Mouse (Mus musculus): ENCODE results near the gene Zbtb38. TPM values are rescaled to one million over a fixed set of nuclear protein-coding genes. Genes with fewer than 3 reads are reported as not detected.

Gene Zbtb38
- total and polyA plus RNA-seq, 3 experiments = 3.7 to 38.2 (median 37.6) TPM

DNA sequence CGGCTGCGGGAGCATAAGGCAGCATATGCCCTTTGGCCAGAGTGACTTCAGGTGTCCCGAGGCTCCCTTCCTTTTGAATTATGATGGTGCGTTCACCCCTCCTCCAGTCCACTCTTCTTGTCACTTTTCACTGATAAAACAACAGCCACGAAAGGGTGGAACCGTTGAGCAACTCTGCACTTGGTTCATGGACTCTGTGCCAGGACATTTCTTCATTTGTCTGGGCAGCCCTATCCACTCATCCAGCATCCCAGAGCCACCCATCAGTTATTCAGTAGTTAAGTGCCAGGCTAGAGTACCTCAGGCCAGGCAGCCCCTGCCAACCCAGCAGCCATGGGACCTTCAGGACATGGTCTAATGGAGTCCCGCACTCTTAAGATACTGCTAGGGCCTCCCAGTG is 114.1 kb downstream of the Zbtb38 start:
- Histone ChIP-seq H3K9me3 (replicated peaks) (no peaks in the 10 kb centered on the region), H3K36me3 (replicated peaks) (no peaks in the 10 kb centered on the region), H3K4me3 (ENCODE audit: low read depth, low read length) (no peak overlapping the region), H3K4me1 (ENCODE audit: insufficient read depth, low read depth, low read length) (peaks cover 74% of the 10 kb centered on the region), H3K27me3 (ENCODE audit: insufficient read depth, low read length) (no peaks in the 10 kb centered on the region)
- no peak for TF ChIP-seq POLR2AphosphoS5 (IDR thresholded peaks at IDR 0.05; ENCODE audit: insufficient replicate concordance, low read depth, low read length)
- no peak for TF ChIP-seq GATA1 (IDR thresholded peaks at IDR 0.05; ENCODE audit: borderline replicate concordance, low read length)
- TF ChIP-seq TAL1 (conservative IDR thresholded peaks at IDR 0.05; ENCODE audit: low read depth, low read length) = no peak
- TF ChIP-seq GATA2 (IDR thresholded peaks at IDR 0.05; ENCODE audit: borderline replicate concordance, low read depth, low read length) = no peak
- no peak for TF ChIP-seq CTCF (IDR thresholded peaks at IDR 0.05; ENCODE audit: low read depth, low read length)
- ATAC-seq (ENCODE audit: extremely low read depth, insufficient number of reproducible peaks, low FRiP score, poor library complexity, severe bottlenecking) = no peak
- DNase-seq (ENCODE audit: low spot score) = no peak

DNA sequence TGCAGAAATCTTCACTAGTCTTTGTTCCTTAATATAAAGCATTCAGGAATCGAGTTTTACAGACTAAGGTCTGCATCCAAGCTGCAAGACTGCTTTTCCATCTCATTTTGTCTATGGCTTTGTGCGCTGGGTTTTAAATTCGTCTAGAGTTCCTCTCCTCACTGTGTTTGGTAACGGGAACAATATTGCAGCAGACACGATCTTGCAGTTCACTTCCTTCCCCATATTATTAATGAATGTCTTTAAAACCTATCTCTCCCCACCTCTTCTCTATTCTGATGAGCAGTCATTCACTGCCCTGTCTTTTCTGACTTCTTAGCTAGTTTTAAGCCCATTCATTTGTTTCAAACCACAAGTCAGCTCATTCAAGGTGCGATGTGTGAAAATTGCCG is 115.5 kb downstream of the Zbtb38 start:
- no peaks in the 10 kb centered on the region for H3K9me3 ChIP-seq (replicated peaks)
- TF ChIP-seq POLR2AphosphoS5 (IDR thresholded peaks at IDR 0.05; ENCODE audit: insufficient replicate concordance, low read depth, low read length) (no peak), GATA1 (IDR thresholded peaks at IDR 0.05; ENCODE audit: borderline replicate concordance, low read length) (no peak), TAL1 (conservative IDR thresholded peaks at IDR 0.05; ENCODE audit: low read depth, low read length) (no peak), GATA2 (IDR thresholded peaks at IDR 0.05; ENCODE audit: borderline replicate concordance, low read depth, low read length) (no peak), CTCF (IDR thresholded peaks at IDR 0.05; ENCODE audit: low read depth, low read length) (no peak)
- H3K4me3 ChIP-seq (ENCODE audit: low read depth, low read length) = peak overlapping the region; percentile 7; the same call in 1 of the 2 replicates
- no peak for ATAC-seq (ENCODE audit: extremely low read depth, insufficient number of reproducible peaks, low FRiP score, poor library complexity, severe bottlenecking)
- H3K4me1 ChIP-seq (ENCODE audit: insufficient read depth, low read depth, low read length) = peaks cover 87% of the 10 kb centered on the region
- H3K27me3 ChIP-seq (ENCODE audit: insufficient read depth, low read length) = no peaks in the 10 kb centered on the region
- H3K36me3 ChIP-seq (replicated peaks) = no peaks in the 10 kb centered on the region
- DNase-seq (ENCODE audit: low spot score) = no peak

GRCm38 (mm10) chr9:96636423-96637156 is 116.0 kb downstream of the Zbtb38 start:
- DNase-seq (ENCODE audit: low spot score) = peak; percentile 79
- no peaks in the 10 kb centered on the region for H3K27me3 ChIP-seq (ENCODE audit: insufficient read depth, low read length)
- no peak overlapping the region; the same call in 1 of the 2 replicates for H3K4me3 ChIP-seq (ENCODE audit: low read depth, low read length)
- peaks cover 93% of the 10 kb centered on the region for H3K4me1 ChIP-seq (ENCODE audit: insufficient read depth, low read depth, low read length)
- no peaks in the 10 kb centered on the region for H3K9me3 ChIP-seq (replicated peaks)
- H3K36me3 ChIP-seq (replicated peaks) = no peaks in the 10 kb centered on the region
- TF ChIP-seq TAL1 (conservative IDR thresholded peaks at IDR 0.05; ENCODE audit: low read depth, low read length) (peak; percentile 72), GATA1 (IDR thresholded peaks at IDR 0.05; ENCODE audit: borderline replicate concordance, low read length) (no peak)
- peak; percentile 91 for ATAC-seq (ENCODE audit: extremely low read depth, insufficient number of reproducible peaks, low FRiP score, poor library complexity, severe bottlenecking)

DNA sequence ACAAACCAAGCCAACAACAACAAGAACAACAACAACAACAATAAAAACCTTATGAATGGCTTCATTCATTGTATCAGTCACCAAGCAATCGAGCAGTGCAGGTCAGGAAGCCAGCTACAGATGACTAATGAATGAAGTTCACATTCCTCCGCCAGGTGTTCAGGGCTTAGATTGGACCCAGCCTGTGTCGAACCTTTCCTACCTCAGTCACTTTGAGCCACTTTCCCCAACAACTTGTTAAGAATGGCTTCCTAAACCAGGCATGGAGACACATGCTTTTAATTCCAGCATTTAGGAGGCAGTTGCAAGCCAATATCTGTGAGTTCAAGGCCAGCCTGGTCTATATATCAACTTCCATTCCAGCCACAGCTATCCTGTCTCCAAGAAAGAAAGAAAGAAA is 116.7 kb downstream of the Zbtb38 start:
- ATAC-seq (ENCODE audit: extremely low read depth, insufficient number of reproducible peaks, low FRiP score, poor library complexity, severe bottlenecking) = no peak
- no peak for TF ChIP-seq POLR2AphosphoS5 (IDR thresholded peaks at IDR 0.05; ENCODE audit: insufficient replicate concordance, low read depth, low read length)
- TF ChIP-seq TAL1 (conservative IDR thresholded peaks at IDR 0.05; ENCODE audit: low read depth, low read length) = no peak
- TF ChIP-seq CTCF (IDR thresholded peaks at IDR 0.05; ENCODE audit: low read depth, low read length) = no peak
- no peak for TF ChIP-seq GATA1 (IDR thresholded peaks at IDR 0.05; ENCODE audit: borderline replicate concordance, low read length)
- no peak for TF ChIP-seq GATA2 (IDR thresholded peaks at IDR 0.05; ENCODE audit: borderline replicate concordance, low read depth, low read length)
- no peaks in the 10 kb centered on the region for H3K36me3 ChIP-seq (replicated peaks)

DNA sequence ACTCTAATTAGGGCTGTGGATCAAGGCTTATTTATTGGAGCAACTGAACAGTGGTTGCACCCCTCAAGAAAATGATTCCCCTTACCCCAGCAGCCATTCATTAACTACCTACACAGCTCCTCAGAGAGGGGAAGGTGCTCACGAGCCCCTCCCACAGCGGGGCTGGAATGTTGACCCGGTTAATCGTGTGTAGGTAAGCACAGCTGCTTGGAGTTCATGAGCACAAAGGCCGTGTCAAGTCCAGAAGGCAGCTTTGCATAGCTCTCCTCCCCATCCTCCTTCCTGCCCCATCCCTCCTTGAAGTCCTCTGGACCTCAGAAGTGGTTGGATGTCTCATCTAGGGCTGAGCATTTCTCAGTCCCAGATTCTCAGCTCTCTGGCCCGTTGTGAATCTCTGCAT is 117.5 kb downstream of the Zbtb38 start:
- Histone ChIP-seq H3K27me3 (ENCODE audit: insufficient read depth, low read length) (no peaks in the 10 kb centered on the region), H3K9me3 (replicated peaks) (no peaks in the 10 kb centered on the region), H3K36me3 (replicated peaks) (no peaks in the 10 kb centered on the region), H3K4me3 (ENCODE audit: low read depth, low read length) (no peak overlapping the region; the same call in 1 of the 2 replicates), H3K4me1 (ENCODE audit: insufficient read depth, low read depth, low read length) (peaks cover 85% of the 10 kb centered on the region)
- DNase-seq (ENCODE audit: low spot score) = no peak
- TF ChIP-seq GATA1 (IDR thresholded peaks at IDR 0.05; ENCODE audit: borderline replicate concordance, low read length) = no peak
- no peak for TF ChIP-seq CTCF (IDR thresholded peaks at IDR 0.05; ENCODE audit: low read depth, low read length)
- no peak for ATAC-seq (ENCODE audit: extremely low read depth, insufficient number of reproducible peaks, low FRiP score, poor library complexity, severe bottlenecking)

More for the DNA sequence above, 116.7 kb downstream of the Zbtb38 start:
- peak overlapping the region; percentile 42; the same call in 1 of the 2 replicates for H3K4me3 ChIP-seq (ENCODE audit: low read depth, low read length)
- peaks cover 90% of the 10 kb centered on the region for H3K4me1 ChIP-seq (ENCODE audit: insufficient read depth, low read depth, low read length)
- DNase-seq (ENCODE audit: low spot score) = no peak
- no peaks in the 10 kb centered on the region for H3K9me3 ChIP-seq (replicated peaks)
- no peaks in the 10 kb centered on the region for H3K27me3 ChIP-seq (ENCODE audit: insufficient read depth, low read length)

DNA sequence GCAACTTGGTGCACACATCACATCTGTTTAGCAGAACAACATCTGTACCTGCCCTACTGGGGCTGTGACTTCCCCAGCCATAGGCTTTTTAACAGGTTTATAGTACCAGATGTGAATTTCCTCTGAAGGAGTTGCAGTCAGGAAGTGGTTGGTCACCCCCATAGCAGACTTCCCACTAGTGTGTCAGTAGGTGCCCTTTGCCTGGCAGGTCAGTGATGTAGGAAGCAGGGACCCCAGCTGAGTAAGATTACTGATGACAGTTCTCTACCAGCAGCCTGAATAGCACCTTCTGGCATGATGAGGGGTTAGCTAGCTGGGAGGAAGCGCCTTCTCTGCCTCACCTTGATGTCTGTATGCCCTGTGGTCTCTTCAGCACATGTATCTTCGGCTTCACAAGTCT is 118.9 kb downstream of the Zbtb38 start:
- TF ChIP-seq POLR2AphosphoS5 (IDR thresholded peaks at IDR 0.05; ENCODE audit: insufficient replicate concordance, low read depth, low read length) (no peak), GATA2 (IDR thresholded peaks at IDR 0.05; ENCODE audit: borderline replicate concordance, low read depth, low read length) (no peak), GATA1 (IDR thresholded peaks at IDR 0.05; ENCODE audit: borderline replicate concordance, low read length) (no peak), TAL1 (conservative IDR thresholded peaks at IDR 0.05; ENCODE audit: low read depth, low read length) (no peak), CTCF (IDR thresholded peaks at IDR 0.05; ENCODE audit: low read depth, low read length) (no peak)
- no peak for DNase-seq (ENCODE audit: low spot score)
- no peaks in the 10 kb centered on the region for H3K27me3 ChIP-seq (ENCODE audit: insufficient read depth, low read length)
- no peak for ATAC-seq (ENCODE audit: extremely low read depth, insufficient number of reproducible peaks, low FRiP score, poor library complexity, severe bottlenecking)
- H3K9me3 ChIP-seq (replicated peaks) = no peaks in the 10 kb centered on the region
- peaks cover 5% of the 10 kb centered on the region for H3K36me3 ChIP-seq (replicated peaks)
- peaks cover 84% of the 10 kb centered on the region for H3K4me1 ChIP-seq (ENCODE audit: insufficient read depth, low read depth, low read length)
- H3K4me3 ChIP-seq (ENCODE audit: low read depth, low read length) = no peak overlapping the region

Other genes with a start within 250 kb of the Zbtb38 start
- gene Gm28729, start 227.6 kb downstream of the Zbtb38 start, total RNA-seq (2014; fragmentation: Nextera tagmentation) = not detected in 2 replicates
- 0.06 and 0.16 TPM in 2 replicates for gene Gm28729, start 227.6 kb downstream of the Zbtb38 start, total RNA-seq (2017)
- not detected in 2 replicates for gene Gm28729, start 227.6 kb downstream of the Zbtb38 start, polyA plus RNA-seq (2012)
- gene Rasa2, start 121.2 kb downstream of the Zbtb38 start, total RNA-seq (2014; fragmentation: Nextera tagmentation) = 72.8 and 74.8 TPM in 2 replicates
- gene Rasa2, start 121.2 kb downstream of the Zbtb38 start, total RNA-seq (2017) = 41.6 and 54.9 TPM in 2 replicates
- 2.7 and 3.2 TPM in 2 replicates for gene Rasa2, start 121.2 kb downstream of the Zbtb38 start, polyA plus RNA-seq (2012)
- not detected in 2 replicates for gene Pxylp1, start 139.8 kb upstream of the Zbtb38 start, total RNA-seq (2014; fragmentation: Nextera tagmentation)
- gene Pxylp1, start 139.8 kb upstream of the Zbtb38 start, total RNA-seq (2017) = 0.12 and 0.22 TPM in 2 replicates
- gene Pxylp1, start 139.8 kb upstream of the Zbtb38 start, polyA plus RNA-seq (2012) = not detected in 2 replicates